Mouse (Mus musculus) cerebellum, adult 2 months (tissue): ENCODE measurements around the gene Wfdc15a.

Experiments
- CTCF ChIP-seq: fragments of 200-500 bp; IDR thresholded peaks from 2 replicates; pipeline ENCODE4 v1.5.1; 2011; ENCODE audit warnings: low read depth, mild to moderate bottlenecking, control low read depth, low read length, moderate library complexity, borderline replicate concordance; ENCODE audit not compliant: insufficient read depth
- POLR2A ChIP-seq: fragments of 200-500 bp; IDR thresholded peaks from 2 replicates; pipeline ENCODE4 v1.6.1; 2011; ENCODE audit warnings: low read length, control low read depth, borderline replicate concordance; ENCODE audit not compliant: insufficient read depth

DNA sequence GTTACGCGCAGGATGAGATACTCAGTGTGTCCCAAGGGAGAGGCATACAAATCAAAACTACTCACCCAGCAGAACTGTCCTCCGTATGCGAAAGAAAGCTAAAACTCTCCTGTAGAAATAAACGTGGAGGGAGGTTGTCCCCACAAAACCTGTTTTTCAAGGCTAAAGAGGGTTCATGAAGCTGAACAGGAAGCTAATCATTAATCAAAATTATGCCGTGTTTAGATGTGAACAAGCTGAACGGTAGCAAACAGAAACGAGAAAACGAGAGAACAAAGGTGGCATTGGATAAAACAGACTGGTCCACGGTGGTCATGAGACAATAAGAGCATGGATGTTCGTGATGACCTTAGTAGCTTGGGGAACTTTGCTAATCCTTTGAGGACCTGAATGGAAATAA, 21.6 kb upstream of the Wfdc15a start, which contains the start of gene Wfdc15b:
- TF ChIP-seq CTCF (no peak), POLR2A (no peak)
